Mouse (Mus musculus): ENCODE results near the gene Dap. TPM values are rescaled to one million over a fixed set of nuclear protein-coding genes. Genes with fewer than 3 reads are reported as not detected.

Dap gene
- total RNA-seq, 2 experiments from 2014 or later, result 10.0 to 11.7 TPM

- DNase-seq (ENCODE audit: extremely low spot score in 1 of 2, low spot score in 2 of 2), result no peak
- intact Hi-C loops (cut with DNase I), result no loop called here
These were observed 58.2 kb downstream of the Dap start for GRCm38 (mm10) chr15:31282353-31282752.

GRCm38 (mm10) chr15:31284142-31284541 is 60.0 kb downstream of the Dap start:
- no peak for DNase-seq (ENCODE audit: extremely low spot score in 1 of 2, low spot score in 2 of 2)
- intact Hi-C loops (cut with DNase I), result no loop called here

GRCm38 (mm10) chr15:31284922-31285631 is 61.0 kb downstream of the Dap start:
- intact Hi-C loops (cut with DNase I), result no loop called here
- no peak for DNase-seq (ENCODE audit: extremely low spot score in 1 of 2, low spot score in 2 of 2)

- DNase-seq (ENCODE audit: extremely low spot score in 1 of 2, low spot score in 2 of 2), result no peak
- intact Hi-C loops (cut with DNase I), result no loop called here
These were observed 61.6 kb downstream of the Dap start for GRCm38 (mm10) chr15:31285695-31286094.

- DNase-seq (ENCODE audit: extremely low spot score in 1 of 2, low spot score in 2 of 2), result no peak
- intact Hi-C loops (cut with DNase I), result no loop called here
These were observed 68.5 kb downstream of the Dap start for GRCm38 (mm10) chr15:31292627-31293026.

GRCm38 (mm10) chr15:31294311-31294710 is 70.2 kb downstream of the Dap start:
- DNase-seq (ENCODE audit: extremely low spot score in 1 of 2, low spot score in 2 of 2), result no peak
- intact Hi-C loops (cut with DNase I), result no loop called here

GRCm38 (mm10) chr15:31296882-31297776 is 73.0 kb downstream of the Dap start:
- intact Hi-C loops (cut with DNase I), result no loop called here
- no peak for DNase-seq (ENCODE audit: extremely low spot score in 1 of 2, low spot score in 2 of 2)

GRCm38 (mm10) chr15:31297777-31298137 is 73.6 kb downstream of the Dap start:
- intact Hi-C loops (cut with DNase I), result no loop called here
- DNase-seq (ENCODE audit: extremely low spot score in 1 of 2, low spot score in 2 of 2), result peak in 1 of 2 experiments; percentile 52

GRCm38 (mm10) chr15:31299258-31299917 is 75.3 kb downstream of the Dap start:
- intact Hi-C loops (cut with DNase I), result no loop called here
- DNase-seq (ENCODE audit: extremely low spot score in 1 of 2, low spot score in 2 of 2), result no peak

GRCm38 (mm10) chr15:31302293-31302990 is 78.3 kb downstream of the Dap start:
- no peak for DNase-seq (ENCODE audit: extremely low spot score in 1 of 2, low spot score in 2 of 2)
- intact Hi-C loops (cut with DNase I), result no loop called here

GRCm38 (mm10) chr15:31304302-31304701 is 80.2 kb downstream of the Dap start:
- DNase-seq (ENCODE audit: extremely low spot score in 1 of 2, low spot score in 2 of 2), result no peak
- intact Hi-C loops (cut with DNase I), result no loop called here

- intact Hi-C loops (cut with DNase I), result no loop called here
- no peak for DNase-seq (ENCODE audit: extremely low spot score in 1 of 2, low spot score in 2 of 2)
These were observed 81.1 kb downstream of the Dap start for GRCm38 (mm10) chr15:31305181-31305580.

GRCm38 (mm10) chr15:31306726-31307125 is 82.6 kb downstream of the Dap start:
- DNase-seq (ENCODE audit: extremely low spot score in 1 of 2, low spot score in 2 of 2), result no peak
- intact Hi-C loops (cut with DNase I), result no loop called here

- DNase-seq (ENCODE audit: extremely low spot score in 1 of 2, low spot score in 2 of 2), result peak in 1 of 2 experiments; percentile 53
- intact Hi-C loops (cut with DNase I), result no loop called here
These were observed 85.4 kb downstream of the Dap start for GRCm38 (mm10) chr15:31309526-31309925.

GRCm38 (mm10) chr15:31312001-31312400 is 87.9 kb downstream of the Dap start:
- no peak for DNase-seq (ENCODE audit: extremely low spot score in 1 of 2, low spot score in 2 of 2)
- intact Hi-C loops (cut with DNase I), result no loop called here

GRCm38 (mm10) chr15:31315630-31316231 is 91.6 kb downstream of the Dap start:
- peak; percentile 83 to 84 for DNase-seq (ENCODE audit: extremely low spot score in 1 of 2, low spot score in 2 of 2)
- intact Hi-C loops (cut with DNase I), result loop anchor here (1.0 to 2.0 kb wide), 2 partner anchors 132 to 271 kb away; no protein-coding TSS in a partner anchor

- intact Hi-C loops (cut with DNase I), result no loop called here
- no peak for DNase-seq (ENCODE audit: extremely low spot score in 1 of 2, low spot score in 2 of 2)
These were observed 93.1 kb downstream of the Dap start for GRCm38 (mm10) chr15:31317056-31317805.

Measured in left cerebral cortex, postnatal 10 days (tissue).